Mouse (Mus musculus): Measurements from ENCODE around the gene Ptprz1.

Ptprz1 gene

GRCm38 (mm10) chr6:22874781-22875613 is at the start of gene Ptprz1:
TSS of gene Ptprz1 (plus strand) at chr6:22875502.
- no peak for DNase-seq (ENCODE audit: low read depth in 2 of 2, low spot score in 2 of 2)

- DNase-seq (ENCODE audit: low read depth in 2 of 2, low spot score in 2 of 2) = no peak
Observed at GRCm38 (mm10) chr6:22833637-22834036, 41.7 kb upstream of the Ptprz1 start.

DNA sequence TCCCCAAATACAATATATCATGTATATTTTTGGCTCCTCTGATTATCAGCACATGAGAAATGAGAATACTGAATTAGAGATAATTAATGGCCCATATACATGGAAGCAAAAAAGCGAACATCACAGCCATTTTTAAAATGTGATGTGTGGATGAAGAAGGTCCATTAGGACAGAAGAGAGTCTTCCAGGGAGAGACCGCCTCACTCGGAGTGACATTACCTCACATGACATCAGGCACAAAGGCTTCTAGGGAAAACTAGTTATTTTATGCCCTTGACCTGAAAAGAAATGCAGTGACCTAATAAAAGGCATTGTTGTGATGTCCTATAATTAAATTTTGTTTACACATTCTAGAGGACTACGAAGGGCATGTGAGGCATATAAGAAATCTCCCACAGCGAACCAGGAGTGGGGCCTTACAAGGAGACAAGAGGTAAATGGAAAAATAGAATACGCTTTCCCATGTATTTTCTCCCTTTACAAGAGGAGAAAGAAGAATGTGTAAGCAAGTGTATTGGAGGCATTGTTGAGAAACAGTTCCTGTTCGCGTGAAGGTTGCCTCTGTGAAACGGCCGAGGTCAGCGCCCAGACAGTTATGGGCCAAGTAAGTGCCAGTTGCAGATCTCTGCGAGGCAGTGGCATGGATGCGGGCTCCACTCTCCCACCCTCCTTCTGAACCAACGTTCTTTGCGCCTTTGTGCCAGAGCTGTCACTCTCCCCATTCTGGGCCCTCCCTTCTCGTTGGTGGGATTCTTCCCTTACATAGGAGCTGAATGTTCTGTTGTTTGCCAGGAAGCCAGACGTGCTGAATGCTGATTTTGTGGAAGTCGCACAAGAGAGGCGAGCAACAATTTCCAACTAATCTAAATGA is 41.0 kb upstream of the Ptprz1 start:
- DNase-seq (ENCODE audit: low read depth in 2 of 2, low spot score in 2 of 2) = no peak

DNA sequence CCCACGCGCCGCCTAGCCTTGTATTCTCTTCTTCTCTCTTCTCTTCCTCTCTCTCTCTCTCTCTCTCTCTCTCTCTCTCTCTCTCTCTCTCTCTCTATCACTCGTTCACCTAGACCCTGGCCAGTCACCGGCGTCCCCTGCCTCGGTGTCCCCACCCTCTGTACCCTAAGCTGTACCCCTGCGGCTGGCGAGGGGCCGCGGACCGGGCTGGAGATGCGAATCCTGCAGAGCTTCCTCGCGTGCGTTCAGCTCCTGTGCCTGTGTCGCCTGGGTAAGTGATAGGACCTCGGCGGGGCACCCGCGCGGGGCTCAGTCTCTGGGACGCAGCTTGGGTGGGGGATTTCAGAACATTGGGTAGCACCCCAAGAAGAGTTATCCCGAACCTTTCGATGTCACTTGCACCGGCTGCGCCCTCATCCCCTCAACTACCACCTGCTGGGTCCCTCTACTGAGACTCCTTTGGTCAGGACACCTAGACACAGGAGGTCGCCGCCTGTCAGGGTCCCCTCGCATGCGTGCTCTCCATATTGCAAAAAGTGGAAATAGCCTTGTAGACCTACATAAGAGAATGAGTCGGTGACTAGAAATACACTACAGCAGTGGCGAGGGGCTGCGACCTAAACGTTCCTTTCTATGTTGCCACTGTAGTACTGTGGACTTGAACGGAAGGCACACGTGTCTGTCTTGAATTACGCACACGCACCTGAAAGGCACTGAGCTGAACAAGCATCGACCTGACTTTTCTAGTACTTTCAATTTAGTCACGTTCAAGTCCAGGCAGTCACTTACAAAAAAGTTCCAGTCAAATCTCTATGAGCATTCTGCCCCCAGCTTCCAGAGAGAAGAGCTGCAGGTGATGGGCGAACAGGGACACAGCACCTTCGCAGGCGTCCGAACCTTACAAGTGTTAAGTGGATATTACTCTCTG is 576 bp downstream of the Ptprz1 start:
- no peak for DNase-seq (ENCODE audit: low read depth in 2 of 2, low spot score in 2 of 2)

- DNase-seq (ENCODE audit: low read depth in 2 of 2, low spot score in 2 of 2) = no peak
Observed at GRCm38 (mm10) chr6:22887978-22888377, 12.7 kb downstream of the Ptprz1 start.

GRCm38 (mm10) chr6:22889333-22889732 is 14.0 kb downstream of the Ptprz1 start:
- no peak for DNase-seq (ENCODE audit: low read depth in 2 of 2, low spot score in 2 of 2)

DNA sequence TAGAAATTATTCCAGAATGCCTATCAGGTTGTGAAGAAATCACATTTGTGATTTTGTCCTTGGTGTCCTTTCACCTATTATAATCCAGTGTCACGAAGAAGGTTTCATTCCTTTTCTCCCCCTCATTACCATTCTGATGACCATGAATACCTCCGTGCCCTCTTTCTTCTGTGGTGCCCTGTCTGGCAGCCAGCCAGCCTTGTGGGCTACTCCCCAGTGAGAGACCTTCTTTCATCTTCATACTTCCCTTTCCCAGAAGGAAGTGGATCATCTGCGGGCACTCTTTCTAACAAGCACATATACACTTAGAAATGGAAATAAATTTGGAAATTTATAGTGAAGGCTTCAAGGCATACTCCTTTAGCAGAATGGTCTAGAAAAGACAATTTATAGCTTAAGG is 26.7 kb downstream of the Ptprz1 start:
- no peak for DNase-seq (ENCODE audit: low read depth in 2 of 2, low spot score in 2 of 2)

DNA sequence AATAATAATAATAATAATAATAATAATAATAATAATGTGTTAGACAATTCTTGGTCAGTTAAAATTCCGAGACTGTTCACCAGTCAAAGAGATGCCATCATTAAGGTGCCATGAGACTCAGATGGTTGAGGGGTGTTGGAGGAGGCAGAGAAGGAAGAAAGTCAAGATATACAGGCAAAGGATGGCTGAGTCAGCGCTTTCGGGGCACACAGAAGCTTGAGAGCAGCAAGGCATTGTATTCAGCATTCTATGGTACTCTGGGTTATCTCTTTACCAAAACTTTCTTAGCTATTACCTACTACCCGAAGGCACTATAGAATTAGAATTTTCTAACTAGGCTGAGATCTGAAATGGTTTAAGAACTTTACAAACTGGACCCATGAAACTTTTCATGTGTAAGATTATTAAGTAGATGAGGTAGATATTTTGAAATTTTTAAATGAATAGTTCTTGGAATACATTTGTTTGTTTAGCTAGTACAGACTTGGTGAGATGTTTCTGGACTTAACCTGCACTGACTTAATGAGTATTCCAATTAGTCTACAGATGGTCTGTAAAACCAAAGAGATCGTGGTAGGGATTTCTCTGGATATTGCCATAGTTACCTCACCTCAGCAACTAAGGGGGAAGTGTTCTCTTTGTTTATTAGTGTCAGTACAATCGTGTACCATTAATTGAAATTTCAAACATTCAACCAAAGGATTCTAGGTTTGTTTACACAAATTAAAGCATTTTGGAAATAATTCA is 33.4 kb downstream of the Ptprz1 start:
- DNase-seq (ENCODE audit: low read depth in 2 of 2, low spot score in 2 of 2) = no peak

- DNase-seq (ENCODE audit: low read depth in 2 of 2, low spot score in 2 of 2) = no peak
Observed at GRCm38 (mm10) chr6:22909257-22909907, 34.1 kb downstream of the Ptprz1 start.

- DNase-seq (ENCODE audit: low read depth in 2 of 2, low spot score in 2 of 2) = no peak
Observed at GRCm38 (mm10) chr6:22909908-22910260, 34.6 kb downstream of the Ptprz1 start.

GRCm38 (mm10) chr6:22922880-22923279 is 47.6 kb downstream of the Ptprz1 start:
- DNase-seq (ENCODE audit: low read depth in 2 of 2, low spot score in 2 of 2) = no peak

- DNase-seq (ENCODE audit: low read depth in 2 of 2, low spot score in 2 of 2) = no peak
Observed at GRCm38 (mm10) chr6:22932768-22933265, 57.5 kb downstream of the Ptprz1 start.

DNA sequence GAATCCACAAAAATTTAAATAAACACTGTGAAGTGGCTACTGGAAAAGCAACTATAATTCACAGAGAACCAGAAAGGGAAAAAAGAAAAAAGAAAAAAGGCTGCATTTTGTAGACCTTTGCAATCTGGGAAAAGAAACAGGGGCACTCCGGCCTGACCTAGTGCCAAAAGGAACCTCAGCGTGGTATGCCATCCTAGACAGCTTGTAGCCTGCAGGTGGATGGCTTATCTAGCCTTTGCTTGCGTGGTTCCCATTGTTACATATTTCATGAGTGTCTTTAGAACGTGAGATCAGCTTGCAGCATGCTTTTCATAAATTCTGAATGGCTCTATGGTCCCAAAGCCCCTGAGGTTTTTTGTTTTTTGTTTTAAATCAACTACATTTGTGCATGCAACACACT is 61.8 kb downstream of the Ptprz1 start:
- no peak for DNase-seq (ENCODE audit: low read depth in 2 of 2, low spot score in 2 of 2)

GRCm38 (mm10) chr6:22937526-22937925 is 62.2 kb downstream of the Ptprz1 start:
- no peak for DNase-seq (ENCODE audit: low read depth in 2 of 2, low spot score in 2 of 2)

GRCm38 (mm10) chr6:22944191-22944590 is 68.9 kb downstream of the Ptprz1 start:
- no peak for DNase-seq (ENCODE audit: low read depth in 2 of 2, low spot score in 2 of 2)

DNA sequence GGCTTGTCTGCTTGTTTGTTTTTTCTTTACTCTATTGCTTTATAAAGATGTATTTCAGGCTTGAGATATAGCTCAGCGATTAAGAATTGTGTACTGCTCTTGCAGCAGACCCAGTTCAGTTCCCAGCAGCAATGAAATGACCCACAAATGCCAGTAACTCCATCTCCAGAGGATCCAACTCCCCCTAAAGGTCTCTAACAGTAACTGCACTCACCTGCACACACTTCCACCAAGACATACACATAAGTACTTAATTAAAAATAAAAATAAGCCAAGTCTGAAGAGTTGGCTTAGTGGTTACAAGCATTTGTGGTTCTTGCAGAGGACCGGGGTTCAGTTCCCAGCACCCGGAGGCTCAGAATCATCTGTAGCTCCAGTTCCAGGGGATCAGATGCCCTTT is 88.1 kb downstream of the Ptprz1 start:
- no peak for DNase-seq (ENCODE audit: low read depth in 2 of 2, low spot score in 2 of 2)

DNA sequence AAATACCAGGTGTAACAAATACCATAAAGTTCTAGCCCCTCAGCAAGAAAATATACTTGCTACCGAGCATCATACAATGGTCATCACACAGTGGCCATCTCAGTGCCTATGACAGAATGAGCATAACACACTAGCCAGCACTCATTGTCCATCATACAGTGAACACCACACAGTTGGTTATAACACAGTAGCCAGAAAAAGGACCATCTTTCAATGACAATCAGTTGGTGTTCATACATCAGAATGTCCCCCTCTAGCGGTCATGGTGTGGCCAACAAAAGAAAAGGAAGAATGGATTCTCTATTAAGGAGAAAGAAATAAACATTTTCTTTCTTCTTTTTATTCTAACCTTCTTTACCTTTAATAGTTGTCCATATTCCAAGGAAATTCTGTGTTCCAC is 92.8 kb downstream of the Ptprz1 start:
- DNase-seq (ENCODE audit: low read depth in 2 of 2, low spot score in 2 of 2) = no peak

- no peak for DNase-seq (ENCODE audit: low read depth in 2 of 2, low spot score in 2 of 2)
Observed at GRCm38 (mm10) chr6:22983769-22984519, 108.6 kb downstream of the Ptprz1 start.

- DNase-seq (ENCODE audit: low read depth in 2 of 2, low spot score in 2 of 2) = no peak
Observed at GRCm38 (mm10) chr6:22984520-22985154, 109.3 kb downstream of the Ptprz1 start.

Measured in CD8-positive naive resting alpha-beta T cell, adult 2 months (primary cell).